Mouse (Mus musculus): ENCODE results near the gene Golga5.
"Not testable (repeated sequence)": the region's sequence is repeated elsewhere in the genome, so short reads cannot be mapped to it uniquely, and the experiment has no call there.

Gene Golga5

DNA sequence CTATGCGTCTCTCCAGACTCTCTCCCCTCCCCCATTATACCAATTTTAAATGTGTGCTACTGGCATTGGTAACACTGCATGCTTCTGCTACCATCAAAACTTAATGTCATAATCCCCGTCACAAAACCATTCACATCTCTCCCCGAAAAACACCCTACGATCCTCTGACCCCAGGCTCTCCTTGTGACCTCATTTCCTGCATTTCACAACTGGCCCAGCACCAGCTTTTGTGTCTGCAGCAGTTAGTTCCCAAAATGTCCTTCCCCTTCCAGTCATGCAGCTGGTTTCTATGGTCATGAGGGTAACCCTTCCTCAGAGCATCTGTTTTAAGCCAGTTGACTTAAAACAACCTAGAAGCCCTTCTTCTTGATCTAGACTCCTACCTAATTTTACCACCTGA lies 23.5 kb upstream of the Golga5 start:
- DNase-seq (ENCODE audit: low spot score in 2 of 2) = no peak

DNA sequence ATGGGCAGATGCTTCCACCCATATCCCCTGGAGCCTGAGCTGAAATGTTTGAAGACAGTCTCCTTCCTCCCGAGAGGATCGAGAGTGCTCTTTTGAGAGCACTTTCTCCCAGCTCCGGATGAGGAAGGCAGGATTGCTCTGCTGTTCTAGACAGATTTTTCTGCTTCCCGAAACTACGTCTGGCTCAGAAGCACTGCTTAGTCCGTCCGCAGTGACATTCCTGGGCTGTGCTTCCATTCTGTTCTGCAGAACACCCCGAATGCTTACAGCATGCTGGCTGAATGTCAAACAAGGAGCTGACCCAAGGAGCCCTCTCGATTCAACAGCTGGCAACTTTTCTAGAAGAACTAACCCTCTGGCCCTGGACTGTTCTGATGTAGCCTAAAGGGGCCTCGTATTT lies 18.5 kb upstream of the Golga5 start:
- no peak for DNase-seq (ENCODE audit: low spot score in 2 of 2)

GRCm38 (mm10) chr12:102451126-102451851 lies 17.6 kb upstream of the Golga5 start:
- DNase-seq (ENCODE audit: low spot score in 2 of 2) = no peak

GRCm38 (mm10) chr12:102453581-102453980 lies 15.4 kb upstream of the Golga5 start:
- no peak for DNase-seq (ENCODE audit: low spot score in 2 of 2)

DNA sequence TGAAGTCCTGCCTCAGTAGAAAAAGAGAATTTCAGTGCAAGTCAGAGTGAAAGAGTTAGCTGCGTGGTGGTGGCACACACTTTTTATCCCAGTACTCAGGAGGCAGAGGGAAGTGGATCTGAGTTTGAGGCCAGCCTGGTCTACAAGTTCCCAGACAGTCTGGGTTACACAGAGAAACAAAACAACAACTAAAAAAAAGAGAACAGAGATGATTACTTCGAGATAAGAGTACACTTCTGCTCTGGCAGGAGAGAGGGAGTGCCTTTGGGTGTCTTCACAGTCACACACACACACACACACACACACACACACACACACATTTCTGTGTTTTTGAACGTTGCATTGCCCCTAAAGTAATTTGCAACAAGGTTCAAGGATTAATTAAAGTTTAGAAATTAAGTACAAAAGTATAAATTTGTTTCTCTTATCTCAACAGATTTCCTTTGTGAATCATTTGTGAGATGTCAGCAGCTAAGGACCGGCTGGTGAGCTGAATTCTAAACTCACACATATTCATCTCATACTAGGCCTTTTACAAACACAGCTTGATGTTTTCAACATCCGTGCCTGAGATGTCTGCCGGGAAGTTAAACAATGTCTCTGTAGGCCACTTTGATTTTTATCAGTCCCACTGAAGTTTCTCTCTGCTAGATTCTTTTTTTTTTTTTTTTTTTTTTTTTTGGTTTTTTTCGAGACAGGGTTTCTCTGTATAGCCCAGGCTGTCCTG lies 12.3 kb upstream of the Golga5 start:
- DNase-seq (ENCODE audit: low spot score in 2 of 2) = no peak

- DNase-seq (ENCODE audit: low spot score in 2 of 2) = no peak
Measured at GRCm38 (mm10) chr12:102460014-102460413, 8.9 kb upstream of the Golga5 start.

DNA sequence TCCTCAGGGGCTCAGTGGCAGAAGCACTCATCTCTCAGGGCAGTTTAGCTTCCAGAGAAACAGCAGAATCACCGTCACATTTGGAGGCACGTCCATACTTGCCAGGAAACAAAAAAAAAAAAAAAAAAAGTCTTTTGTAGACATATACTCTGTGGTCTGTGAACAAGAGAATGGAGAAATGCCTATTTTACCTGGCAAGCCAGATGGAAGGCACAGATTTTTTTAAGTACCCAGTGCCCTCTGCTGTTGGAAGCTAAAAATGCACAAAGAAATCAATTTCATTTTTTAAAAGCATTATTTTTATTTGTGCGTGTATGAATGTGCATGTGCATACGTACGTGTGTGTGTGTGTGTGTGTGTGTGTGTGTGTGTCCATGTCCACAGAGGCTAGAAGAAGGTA lies 7.8 kb upstream of the Golga5 start:
- DNase-seq (ENCODE audit: low spot score in 2 of 2) = no peak

- DNase-seq (ENCODE audit: low spot score in 2 of 2) = no peak
Measured at GRCm38 (mm10) chr12:102464650-102465049, 4.3 kb upstream of the Golga5 start.

DNA sequence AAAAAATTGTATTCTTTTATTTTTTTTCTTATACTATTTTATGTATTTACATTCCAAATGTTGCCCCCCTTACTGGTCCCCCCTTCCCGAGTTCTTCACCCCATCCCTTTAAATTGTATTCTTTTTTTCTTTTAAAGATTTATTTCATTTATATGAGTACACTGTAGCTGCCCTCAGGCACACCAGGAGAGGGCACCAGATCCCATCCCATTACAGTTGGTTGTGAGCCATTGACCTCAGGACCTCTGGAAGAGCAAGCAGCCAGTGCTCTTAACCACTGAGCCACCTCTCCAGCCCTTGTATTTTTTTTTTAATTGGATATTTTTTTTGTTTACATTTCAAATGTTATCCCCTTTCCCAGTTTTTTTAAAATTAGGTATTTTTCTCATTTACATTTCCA lies 799 bp upstream of the Golga5 start:
- DNase-seq (ENCODE audit: low spot score in 2 of 2) = no peak

DNA sequence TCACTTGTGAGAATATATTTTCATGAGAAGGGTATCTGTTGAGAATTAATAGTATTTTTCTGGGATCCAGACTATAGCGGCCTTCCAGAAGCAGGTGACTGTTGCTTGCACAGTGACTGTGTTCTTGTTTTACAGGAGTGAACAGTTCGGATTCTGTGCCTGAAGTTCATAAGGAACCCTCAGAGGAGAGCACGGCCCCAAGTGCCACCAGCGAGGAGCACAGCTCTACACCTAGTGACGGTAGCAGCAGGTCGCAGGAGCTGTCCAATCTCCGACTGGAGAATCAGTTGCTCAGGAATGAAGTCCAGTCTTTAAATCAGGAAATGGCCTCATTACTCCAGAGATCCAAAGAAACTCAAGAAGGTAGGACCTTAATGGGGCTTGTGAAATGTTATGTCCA lies 5.5 kb downstream of the Golga5 start:
- DNase-seq (ENCODE audit: low spot score in 2 of 2) = no peak

DNA sequence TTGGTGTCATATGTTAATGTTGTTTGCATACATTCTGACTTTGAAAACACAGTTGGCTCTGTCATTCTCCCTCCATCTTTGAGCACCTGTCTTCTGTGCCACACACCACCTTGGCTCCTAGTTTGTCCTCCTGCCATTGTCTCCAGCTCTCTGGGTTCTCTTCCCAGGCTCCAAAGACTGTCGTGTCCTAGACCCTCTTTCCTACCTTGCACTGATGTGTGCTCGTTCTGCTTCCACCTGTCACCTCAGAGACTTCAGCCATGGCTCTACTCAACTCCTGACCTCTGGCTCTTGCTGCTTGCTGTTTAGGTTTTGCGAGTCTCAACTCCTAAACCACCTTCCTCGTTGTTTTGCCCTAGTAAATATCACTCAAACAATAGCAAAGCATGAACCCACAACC lies 11.5 kb downstream of the Golga5 start:
- DNase-seq (ENCODE audit: low spot score in 2 of 2) = no peak

DNA sequence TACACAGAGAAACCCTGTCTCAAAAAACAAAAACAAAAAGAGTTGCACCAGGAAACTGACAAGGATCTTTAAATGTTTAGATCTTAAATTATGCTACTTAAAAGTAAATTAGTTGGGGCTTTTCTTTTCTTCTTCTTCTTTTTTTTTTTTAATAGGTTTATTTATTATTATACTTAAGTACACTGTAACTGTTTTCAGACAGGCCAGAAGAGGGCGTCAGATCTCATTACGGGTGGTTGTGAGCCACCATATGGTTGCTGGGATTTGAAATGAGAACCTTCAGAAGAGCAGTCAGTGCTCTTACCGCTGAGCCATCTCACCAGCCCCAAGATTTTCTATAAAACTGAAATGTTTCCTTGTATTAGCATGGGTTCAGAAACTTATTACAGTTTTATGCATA lies 16.0 kb downstream of the Golga5 start:
- DNase-seq (ENCODE audit: low spot score in 2 of 2) = no peak

DNA sequence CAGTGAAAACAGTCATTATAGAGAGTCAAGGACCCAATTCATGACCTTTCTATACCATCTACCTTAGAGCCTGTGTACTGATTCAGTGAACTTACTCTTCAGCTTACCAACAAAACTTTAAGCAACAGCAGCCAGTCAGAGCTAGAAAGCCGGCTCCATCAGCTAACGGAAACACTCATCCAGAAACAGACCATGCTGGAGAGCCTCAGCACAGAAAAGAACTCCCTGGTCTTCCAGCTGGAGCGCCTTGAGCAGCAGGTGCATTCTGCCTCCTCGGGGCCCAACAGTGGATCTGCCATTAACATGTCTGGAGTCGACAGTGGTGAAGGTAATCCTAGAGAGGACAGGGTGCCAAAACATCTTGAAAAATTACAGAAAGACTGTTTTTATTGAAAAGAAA lies 23.0 kb downstream of the Golga5 start:
- no peak for DNase-seq (ENCODE audit: low spot score in 2 of 2)

- DNase-seq (ENCODE audit: low spot score in 2 of 2) = not testable (repeated sequence)
Measured at GRCm38 (mm10) chr12:102495754-102496153, 26.8 kb downstream of the Golga5 start.

GRCm38 (mm10) chr12:102497905-102498304 lies 29.0 kb downstream of the Golga5 start:
- DNase-seq (ENCODE audit: low spot score in 2 of 2) = no peak

GRCm38 (mm10) chr12:102498726-102499125 lies 29.8 kb downstream of the Golga5 start:
- DNase-seq (ENCODE audit: low spot score in 2 of 2) = no peak

GRCm38 (mm10) chr12:102499210-102499609 lies 30.3 kb downstream of the Golga5 start:
- DNase-seq (ENCODE audit: low spot score in 2 of 2) = no peak

GRCm38 (mm10) chr12:102499723-102500122 lies 30.8 kb downstream of the Golga5 start:
- DNase-seq (ENCODE audit: low spot score in 2 of 2) = no peak

DNA sequence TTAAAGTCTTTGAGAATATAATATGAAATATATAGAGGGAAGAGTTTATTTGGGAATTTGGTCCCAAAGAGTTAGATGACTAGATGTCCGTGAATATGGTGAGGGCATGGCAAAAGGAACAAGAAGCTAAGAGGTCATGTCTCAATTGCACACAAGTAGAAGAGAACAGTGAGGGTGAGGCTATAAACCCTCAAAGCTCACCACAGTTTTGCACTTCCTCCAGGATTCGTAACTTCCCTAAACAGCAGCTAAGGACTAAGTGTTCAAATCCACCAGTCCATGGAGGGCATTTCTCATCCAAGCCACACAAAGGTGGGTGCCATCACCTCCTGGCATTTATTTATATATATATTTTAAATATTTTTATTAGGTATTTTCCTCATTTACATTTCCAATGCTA lies 32.1 kb downstream of the Golga5 start:
- no peak for DNase-seq (ENCODE audit: low spot score in 2 of 2)

- no peak for DNase-seq (ENCODE audit: low spot score in 2 of 2)
Measured at GRCm38 (mm10) chr12:102501848-102502595, 33.1 kb downstream of the Golga5 start.

DNA sequence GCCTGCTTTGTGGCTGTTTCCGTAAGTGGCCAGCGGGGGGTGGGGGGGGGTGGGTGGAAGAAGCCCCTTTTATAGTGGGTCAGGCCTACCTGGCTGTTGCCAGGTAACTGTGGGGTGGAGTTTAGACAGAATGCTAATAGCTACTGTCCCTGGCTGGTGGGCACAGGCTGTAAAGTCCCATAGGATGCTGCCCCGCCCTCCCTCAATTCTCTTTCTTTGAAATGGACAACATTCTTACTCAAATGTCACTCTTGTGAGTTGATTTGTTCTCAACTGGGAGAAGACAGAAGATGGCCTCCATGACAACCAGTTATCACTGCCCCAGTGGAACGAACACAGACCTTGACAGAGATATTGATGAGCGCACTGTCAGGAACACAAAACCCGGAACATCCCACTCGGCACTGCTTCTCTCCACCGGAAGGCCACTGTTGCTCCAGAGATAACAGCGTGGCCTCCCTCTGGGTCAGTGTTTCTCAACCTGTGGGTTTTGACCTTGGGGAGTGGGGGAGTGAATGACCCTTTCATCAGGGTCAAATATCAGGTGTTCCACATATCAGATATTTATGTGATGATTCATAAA lies 36.3 kb downstream of the Golga5 start:
- DNase-seq (ENCODE audit: low spot score in 2 of 2) = no peak

DNA sequence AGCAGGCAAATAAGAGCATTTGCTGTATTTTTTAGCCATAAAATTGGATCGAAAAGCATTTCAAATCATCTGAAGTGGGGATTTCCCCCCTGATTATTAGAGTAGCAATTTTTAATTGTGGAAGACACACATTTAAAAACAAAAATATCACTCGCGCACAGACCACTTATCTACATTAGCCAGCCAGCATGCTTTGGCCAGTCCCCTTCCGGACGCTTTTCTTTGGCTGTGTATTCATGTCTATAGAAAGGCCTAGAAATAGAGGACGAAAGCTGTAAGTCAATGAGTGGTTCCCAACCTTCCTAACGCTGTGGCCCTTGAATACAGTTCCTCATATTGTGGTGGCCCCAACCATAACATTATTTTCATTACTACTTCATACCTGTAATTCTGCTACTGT lies 37.0 kb downstream of the Golga5 start:
- DNase-seq (ENCODE audit: low spot score in 2 of 2) = no peak
